Mouse (Mus musculus) T-cell, adult 2 months (primary cell): ENCODE data around the gene Disp1.

Experiments
- DNase-seq: peaks from one replicate; pipeline ENCODE4 v3.0.0; 2022; ENCODE audit warnings: low spot score

The Disp1 gene

GRCm38 (mm10) chr1:183220796-183221718 lies at the start of gene Disp1:
Disp1 (minus strand) TSS chr1:183221522.
- DNase-seq = peak; percentile 84

DNA sequence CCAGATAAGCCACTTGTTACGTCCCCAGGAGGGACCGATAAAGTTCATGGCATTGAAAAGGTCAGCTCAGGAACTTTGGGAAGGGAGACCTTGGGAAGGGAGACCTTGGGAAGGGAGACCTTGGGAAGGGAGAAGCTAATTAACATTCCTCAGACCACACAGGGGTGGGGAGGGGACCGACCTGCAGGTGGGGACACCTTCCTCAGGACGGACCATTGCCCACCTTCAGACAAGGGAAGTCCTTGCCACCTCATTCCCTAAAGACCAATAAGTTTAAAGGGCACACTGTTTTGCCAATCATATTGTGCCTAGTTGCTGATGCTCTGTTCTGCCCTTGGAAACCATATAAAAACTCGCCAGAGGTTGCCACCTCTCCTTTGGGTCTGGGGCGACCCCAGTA lies 46.3 kb upstream of the Disp1 start:
- DNase-seq = no peak

GRCm38 (mm10) chr1:183265921-183266467 lies 44.7 kb upstream of the Disp1 start:
- DNase-seq = peak; percentile 65

DNA sequence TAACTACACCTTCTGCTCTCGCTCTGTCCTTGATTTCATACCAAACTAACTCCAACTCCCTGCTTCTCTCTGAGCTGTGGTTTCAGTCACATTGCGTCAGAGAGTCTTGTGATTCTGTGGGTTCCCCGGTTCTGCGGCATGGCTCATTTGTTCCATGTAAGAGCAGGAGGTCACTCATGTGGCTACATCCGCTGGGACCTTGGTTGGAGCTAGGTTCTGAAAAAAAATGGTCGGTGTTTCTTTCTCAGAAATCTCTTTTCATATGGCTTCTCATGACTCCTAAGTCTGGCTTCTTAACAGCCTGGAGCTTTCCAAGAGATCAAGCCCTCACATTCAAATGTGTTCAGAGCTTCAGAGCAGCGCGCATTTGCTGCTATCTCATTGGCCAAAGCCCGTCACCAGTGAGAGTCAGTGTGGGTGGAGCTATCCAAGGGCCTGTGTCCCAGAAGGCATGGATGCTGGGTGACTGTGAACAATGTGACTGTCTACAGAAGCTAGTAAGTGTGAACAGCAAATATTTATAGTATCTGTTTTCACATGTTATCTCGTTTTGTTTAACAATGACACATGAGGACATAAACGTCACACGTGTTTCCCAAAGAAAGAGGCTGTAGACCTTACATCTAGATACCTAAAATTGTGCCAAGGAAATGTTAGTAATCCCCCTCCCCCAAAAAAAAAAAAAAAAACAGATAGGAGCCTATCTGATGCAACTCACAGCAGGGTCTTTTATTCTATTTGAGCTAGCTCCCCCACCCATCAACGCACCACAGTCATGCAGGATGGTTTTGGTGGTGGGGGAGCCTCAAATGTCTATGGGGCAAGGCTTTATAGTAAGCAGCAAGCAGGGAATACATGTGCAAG lies 43.1 kb upstream of the Disp1 start:
- DNase-seq = peak; percentile 7

GRCm38 (mm10) chr1:183252574-183252973 lies 31.3 kb upstream of the Disp1 start:
- no peak for DNase-seq

DNA sequence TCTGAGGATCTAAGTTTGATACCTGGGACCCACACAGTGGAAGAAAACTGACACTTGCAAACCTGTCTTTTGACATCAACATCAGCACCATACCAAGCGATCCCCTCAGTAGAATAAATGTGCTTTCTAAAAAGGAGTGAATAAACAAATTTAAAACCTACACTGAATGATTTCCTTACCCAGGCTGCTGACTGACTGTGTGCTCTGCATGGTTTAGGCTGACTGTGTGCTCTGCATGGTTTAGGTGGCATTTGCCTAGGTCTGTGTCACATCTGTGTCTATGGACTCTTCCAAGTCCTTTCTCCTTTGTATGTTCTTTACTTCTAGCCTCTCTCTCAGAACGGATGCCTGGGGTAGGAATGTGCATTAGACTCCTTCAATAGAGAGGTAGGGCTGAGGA lies 30.5 kb upstream of the Disp1 start:
- no peak for DNase-seq

GRCm38 (mm10) chr1:183250612-183251011 lies 29.3 kb upstream of the Disp1 start:
- no peak for DNase-seq

GRCm38 (mm10) chr1:183248144-183248543 lies 26.8 kb upstream of the Disp1 start:
- no peak for DNase-seq

DNA sequence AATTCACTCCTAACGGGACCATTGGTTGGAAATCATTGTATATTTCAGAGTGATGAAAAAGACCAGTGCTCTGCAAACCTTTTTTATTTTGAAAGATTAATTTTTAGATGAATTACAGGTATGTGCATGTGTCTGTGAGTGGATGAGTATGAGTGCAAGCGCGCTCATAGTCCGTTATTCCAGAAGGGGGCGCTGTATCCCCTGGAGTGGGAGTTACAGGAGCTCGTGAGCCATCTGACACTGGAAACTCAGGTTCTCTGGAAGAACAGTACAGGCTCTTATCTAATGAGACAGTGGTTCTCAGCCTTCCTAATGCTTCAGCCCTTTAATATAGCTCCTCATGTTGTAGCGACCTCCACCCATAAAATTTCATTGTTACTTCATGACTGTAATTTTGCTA lies 22.0 kb upstream of the Disp1 start:
- no peak for DNase-seq

DNA sequence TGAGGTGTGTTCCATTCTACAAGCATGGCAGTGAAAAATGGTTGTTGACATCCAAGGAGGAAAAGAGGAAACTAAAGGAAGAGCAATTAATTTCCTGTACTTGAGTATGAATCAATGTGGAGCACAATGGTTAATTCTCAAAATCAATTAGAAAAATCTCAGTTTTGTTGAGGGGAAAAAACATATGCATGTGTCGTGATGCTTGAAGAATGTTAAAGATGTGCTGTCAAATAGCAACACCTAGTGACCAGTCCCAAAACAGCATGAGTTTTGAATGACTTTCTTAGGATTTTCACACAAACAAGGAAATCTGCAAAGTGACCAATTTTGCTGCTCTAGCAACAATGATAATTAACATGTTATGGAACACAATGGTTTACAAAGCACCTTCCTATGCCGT lies 16.6 kb upstream of the Disp1 start:
- peak; percentile 27 for DNase-seq

DNA sequence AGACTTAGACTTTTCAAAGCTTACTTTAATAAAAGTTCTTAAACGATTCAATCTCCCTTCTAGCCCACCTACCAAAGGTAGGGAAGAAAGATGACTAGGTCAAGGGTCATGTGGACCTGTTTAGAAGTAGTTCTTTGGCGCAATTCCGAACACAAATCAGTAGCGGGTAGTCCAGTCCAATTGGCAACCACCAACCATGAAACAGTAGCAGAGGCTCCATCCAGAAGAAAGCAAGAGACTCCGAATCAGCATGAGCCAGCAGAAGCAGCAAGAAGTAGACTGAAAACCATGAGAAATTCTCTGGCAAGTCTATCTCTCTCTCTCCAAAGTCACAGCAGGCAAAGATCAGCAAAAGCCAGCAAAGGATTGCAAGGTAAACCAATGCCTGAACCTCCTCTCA lies 15.1 kb upstream of the Disp1 start:
- no peak for DNase-seq

GRCm38 (mm10) chr1:183233679-183234174 lies 12.4 kb upstream of the Disp1 start:
- no peak for DNase-seq

- DNase-seq = no peak
These were observed 11.8 kb upstream of the Disp1 start for GRCm38 (mm10) chr1:183232985-183233678.

DNA sequence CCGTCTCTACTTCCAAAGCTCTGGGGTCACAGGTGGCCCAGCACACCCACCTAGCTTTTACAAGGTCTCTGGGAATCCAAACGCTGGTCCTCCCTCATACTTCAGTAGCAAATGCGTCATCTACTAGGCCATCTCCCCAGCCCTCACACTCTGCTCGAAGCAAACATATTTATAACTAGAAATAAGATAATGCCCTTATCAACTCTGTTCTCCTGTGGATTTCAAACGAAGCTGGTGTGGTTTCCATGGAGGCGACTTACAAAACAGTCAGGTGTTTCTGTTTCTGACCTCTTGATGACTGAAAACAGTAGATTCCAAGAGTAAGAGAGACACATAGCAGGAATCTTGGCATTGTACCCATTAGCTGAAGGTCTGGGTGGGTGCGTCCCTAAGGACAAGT lies 6.1 kb upstream of the Disp1 start:
- no peak for DNase-seq

DNA sequence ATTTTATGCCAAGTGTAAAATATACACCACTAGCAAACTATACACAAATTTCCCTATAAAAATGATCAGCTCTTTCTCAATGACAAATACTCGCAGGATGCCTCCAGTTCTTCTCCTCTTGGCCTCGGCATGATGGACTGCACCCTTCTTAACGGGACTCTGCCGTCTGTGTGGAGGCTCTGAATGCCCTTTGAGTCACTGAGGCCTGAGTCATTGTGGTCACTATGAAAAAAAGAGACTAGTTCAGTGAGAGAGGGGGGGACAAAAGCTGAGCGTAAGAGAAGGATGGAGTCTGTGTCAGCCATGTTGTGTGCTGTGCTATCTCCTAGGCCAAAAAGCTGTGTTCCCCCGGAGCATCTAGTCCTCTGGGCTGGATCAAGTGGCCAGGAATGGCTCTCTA lies 2.3 kb downstream of the Disp1 start:
- no peak for DNase-seq

DNA sequence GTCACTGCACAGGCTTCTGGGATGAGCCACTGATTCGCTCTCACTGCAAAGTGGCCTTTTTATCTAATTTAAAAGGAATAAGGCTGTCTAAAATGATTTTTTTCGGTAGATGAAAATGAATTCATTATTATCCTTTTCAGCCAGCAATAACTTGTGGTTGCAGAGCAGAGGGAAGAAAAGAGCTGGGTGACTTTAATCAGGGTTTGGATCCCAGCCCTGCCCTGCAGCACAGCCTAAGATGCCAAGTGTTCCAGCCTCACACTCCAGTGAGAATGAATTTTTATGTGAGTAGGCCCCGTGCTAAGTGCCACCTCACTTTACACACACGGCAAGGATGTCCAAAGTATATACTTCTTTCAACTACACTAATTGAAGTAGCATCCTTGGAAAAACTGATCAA lies 4.6 kb downstream of the Disp1 start:
- no peak for DNase-seq

- DNase-seq = no peak
These were observed 5.6 kb downstream of the Disp1 start for GRCm38 (mm10) chr1:183215706-183216105.

DNA sequence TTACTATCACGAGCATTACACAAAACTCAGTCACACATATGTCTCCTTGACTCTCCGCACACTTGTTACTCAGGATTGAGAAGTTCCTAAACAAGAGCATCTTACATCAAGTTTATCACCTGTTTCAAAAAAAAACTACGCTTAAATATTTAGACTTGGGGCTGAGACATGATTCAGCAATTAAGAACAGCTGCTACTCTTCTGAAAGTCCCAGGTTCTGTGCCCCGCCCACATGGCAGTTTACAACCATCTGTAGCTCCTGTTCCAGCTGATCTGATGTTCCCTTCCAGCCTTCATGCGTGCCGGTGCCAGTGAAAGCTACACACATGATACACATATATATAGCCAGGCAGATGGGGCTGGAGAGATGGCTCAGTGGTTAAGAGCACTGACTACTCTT lies 7.5 kb downstream of the Disp1 start:
- DNase-seq = no peak

- DNase-seq = no peak
These were observed 8.5 kb downstream of the Disp1 start for GRCm38 (mm10) chr1:183212757-183213211.

DNA sequence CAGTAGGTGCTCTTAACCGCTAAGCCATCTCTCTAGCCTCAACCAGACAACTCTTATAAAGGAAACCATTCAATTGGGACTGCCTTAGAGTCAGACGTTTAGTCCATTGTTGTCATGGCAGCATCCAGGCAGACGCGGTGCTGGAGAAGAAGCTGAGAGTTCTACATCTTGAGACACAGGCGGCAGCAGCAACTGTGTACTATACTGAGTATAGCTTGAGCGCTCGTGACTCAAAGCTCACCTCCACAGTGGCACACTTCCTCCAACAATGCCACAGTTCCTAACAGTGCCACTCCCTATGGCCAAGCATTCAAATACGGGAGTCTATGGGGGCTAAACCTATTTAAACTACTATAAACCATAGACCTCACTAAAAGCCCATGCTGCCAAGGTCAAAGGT lies 11.2 kb downstream of the Disp1 start:
- DNase-seq = no peak

- no peak for DNase-seq
These were observed 13.7 kb downstream of the Disp1 start for GRCm38 (mm10) chr1:183207623-183208022.

DNA sequence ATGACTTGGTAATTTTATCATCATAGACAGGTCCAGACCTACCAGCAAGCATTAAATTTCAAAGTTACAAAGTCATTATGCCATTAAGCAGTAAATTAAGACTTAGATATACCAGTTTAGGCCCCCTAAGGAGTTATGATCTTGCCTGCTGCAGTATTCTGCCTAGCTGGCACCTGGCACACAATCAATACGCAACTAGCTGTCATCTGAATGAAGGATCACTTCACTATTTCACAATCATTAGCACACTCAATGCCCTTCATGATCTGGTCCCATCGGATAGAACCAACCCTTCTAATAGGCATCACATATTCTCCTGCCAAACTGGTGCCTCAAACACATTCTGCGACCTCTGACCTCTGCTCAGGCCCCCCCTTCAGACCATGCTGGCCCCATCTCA lies 14.2 kb downstream of the Disp1 start:
- DNase-seq = no peak
